Mouse (Mus musculus): ENCODE measurements at regions not wholly inside any gene's neighbourhood (a gene's known extent, or its start where the extent isn't known, plus 50 kb on each side); places are given as distances from the start of the nearest gene placed in this dataset.

DNA sequence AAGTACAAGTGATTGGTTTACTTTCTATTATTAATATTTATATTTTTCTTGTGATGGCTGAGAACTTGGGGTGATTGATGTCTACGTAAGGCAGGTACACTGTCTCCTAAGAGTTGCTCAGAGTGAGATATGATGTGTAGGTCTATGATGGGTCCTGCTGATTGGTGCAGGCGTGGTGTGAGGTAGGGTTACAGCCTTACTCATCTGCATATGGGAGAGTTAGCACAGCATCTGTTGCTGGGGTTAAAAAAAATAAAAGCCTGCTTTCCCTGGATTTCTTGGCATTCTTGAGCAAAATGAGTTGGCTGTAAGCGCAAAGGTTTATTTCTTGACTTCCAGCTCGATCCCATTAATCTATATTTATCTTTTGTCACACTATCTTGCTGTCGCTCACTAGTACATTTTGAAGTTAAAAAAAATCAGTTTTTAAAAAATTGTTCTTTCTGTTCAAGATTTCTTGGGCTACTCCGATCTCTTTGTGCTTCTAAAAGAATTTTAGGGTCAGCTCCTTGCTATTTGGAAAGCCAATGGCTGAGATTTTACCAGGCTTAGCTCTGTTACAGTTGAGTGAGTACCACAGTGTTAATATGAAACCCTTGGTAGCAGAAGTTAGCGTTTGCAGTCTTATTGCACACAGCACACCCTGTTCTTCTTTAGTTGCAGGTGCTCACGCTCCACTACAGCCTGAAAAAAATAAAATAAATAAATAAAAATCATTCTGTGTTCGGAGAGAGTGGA is 482.0 kb downstream of the Plekhb2 start:
- no peak for TF ChIP-seq CTCF (conservative IDR thresholded peaks at IDR 0.05; ENCODE audit: low read length)
- no peak for TF ChIP-seq POU5F1 (IDR thresholded peaks at IDR 0.05; ENCODE audit: borderline replicate concordance, low read length)
- no peak for TF ChIP-seq NANOG (IDR thresholded peaks at IDR 0.05; ENCODE audit: borderline replicate concordance, low read length)
- H3K36me3 ChIP-seq (ENCODE audit: insufficient read depth, low read length), result no peaks in the 10 kb centered on the region
- no peaks in the 10 kb centered on the region for H3K27me3 ChIP-seq (ENCODE audit: insufficient read depth, low read length)
- peaks cover 13% of the 10 kb centered on the region for H3K9me3 ChIP-seq (ENCODE audit: low read length)
- no peaks in the 10 kb centered on the region for H3K4me1 ChIP-seq (replicated peaks; ENCODE audit: low read depth, low read length)
- H3K4me3 ChIP-seq (replicated peaks; ENCODE audit: low read length), result no peak overlapping the region

DNA sequence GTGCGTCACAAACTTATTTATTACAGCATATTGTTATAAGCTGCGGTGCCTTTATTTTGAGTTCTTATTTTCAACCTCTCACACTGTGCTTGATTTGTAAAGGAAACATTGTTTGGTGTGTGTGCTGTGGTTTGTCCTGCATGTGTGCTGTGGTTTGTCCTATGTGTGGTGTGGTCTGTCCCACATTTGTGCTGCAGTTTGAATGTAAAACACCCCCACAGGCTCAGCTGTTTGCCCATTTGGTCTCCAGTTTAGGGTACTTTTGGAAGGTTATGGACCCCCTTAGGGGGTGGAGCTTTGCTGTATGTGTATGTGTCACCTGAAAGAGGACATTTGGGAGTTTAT is 482.5 kb downstream of the Plekhb2 start:
- peaks cover 13% of the 10 kb centered on the region for H3K9me3 ChIP-seq (ENCODE audit: low read length)
- H3K27me3 ChIP-seq (ENCODE audit: insufficient read depth, low read length), result no peaks in the 10 kb centered on the region
- H3K36me3 ChIP-seq (ENCODE audit: insufficient read depth, low read length), result no peaks in the 10 kb centered on the region
- TF ChIP-seq CTCF (conservative IDR thresholded peaks at IDR 0.05; ENCODE audit: low read length), result no peak
- no peak for TF ChIP-seq NANOG (IDR thresholded peaks at IDR 0.05; ENCODE audit: borderline replicate concordance, low read length)
- no peak for TF ChIP-seq POU5F1 (IDR thresholded peaks at IDR 0.05; ENCODE audit: borderline replicate concordance, low read length)
- H3K4me1 ChIP-seq (replicated peaks; ENCODE audit: low read depth, low read length), result no peaks in the 10 kb centered on the region
- no peak overlapping the region for H3K4me3 ChIP-seq (replicated peaks; ENCODE audit: low read length)

DNA sequence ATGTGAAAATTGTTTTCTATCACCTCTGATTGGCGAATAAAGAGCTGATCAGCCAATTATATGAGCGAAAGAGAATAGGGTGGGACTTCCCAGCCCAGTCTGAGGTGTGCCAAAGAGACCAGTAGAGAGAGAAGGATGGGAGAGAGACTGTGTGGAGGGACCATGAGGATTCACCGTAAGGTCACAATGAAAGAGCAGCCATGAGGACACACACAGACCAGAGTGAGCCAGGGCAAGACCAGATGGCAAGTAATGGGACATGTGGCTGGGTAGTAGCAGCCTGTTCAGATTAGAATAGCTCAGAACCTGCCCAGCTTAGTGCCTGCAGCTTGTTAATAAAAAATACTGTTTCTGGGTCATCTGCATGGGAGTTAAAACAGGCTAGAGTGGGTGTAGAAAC is 487.9 kb downstream of the Plekhb2 start:
- H3K9me3 ChIP-seq (ENCODE audit: low read length), result peaks cover 6% of the 10 kb centered on the region; the same call in 1 of the 2 replicates
- TF ChIP-seq POU5F1 (IDR thresholded peaks at IDR 0.05; ENCODE audit: borderline replicate concordance, low read length) (no peak), NANOG (IDR thresholded peaks at IDR 0.05; ENCODE audit: borderline replicate concordance, low read length) (no peak), CTCF (conservative IDR thresholded peaks at IDR 0.05; ENCODE audit: low read length) (no peak)
- H3K36me3 ChIP-seq (ENCODE audit: insufficient read depth, low read length), result no peaks in the 10 kb centered on the region
- H3K4me3 ChIP-seq (replicated peaks; ENCODE audit: low read length), result no peak overlapping the region
- no peaks in the 10 kb centered on the region for H3K4me1 ChIP-seq (replicated peaks; ENCODE audit: low read depth, low read length)
- no peaks in the 10 kb centered on the region for H3K27me3 ChIP-seq (ENCODE audit: insufficient read depth, low read length)

DNA sequence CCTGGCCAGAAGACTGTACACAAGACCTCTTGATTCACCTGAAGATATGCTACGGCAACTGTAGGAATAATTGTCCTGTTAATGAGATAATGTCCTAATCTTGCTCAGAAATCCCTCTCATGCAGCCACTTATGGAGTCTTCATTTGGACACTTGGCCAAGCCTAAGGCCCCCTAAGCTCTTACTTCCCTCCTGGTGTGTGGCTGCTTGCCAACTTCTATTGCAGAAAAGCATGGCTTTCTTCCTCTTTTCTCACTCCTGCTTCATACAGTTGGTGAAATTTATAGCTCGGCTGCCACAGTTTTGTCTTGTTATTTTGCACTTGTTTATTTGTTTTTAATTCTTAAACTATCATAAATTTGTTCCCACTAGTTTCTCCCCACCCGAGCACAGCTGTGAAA is 488.4 kb downstream of the Plekhb2 start:
- TF ChIP-seq CTCF (conservative IDR thresholded peaks at IDR 0.05; ENCODE audit: low read length), result no peak
- no peak for TF ChIP-seq NANOG (IDR thresholded peaks at IDR 0.05; ENCODE audit: borderline replicate concordance, low read length)
- no peak for TF ChIP-seq POU5F1 (IDR thresholded peaks at IDR 0.05; ENCODE audit: borderline replicate concordance, low read length)
- peaks cover 6% of the 10 kb centered on the region; the same call in 1 of the 2 replicates for H3K9me3 ChIP-seq (ENCODE audit: low read length)
- H3K4me1 ChIP-seq (replicated peaks; ENCODE audit: low read depth, low read length), result no peaks in the 10 kb centered on the region
- H3K27me3 ChIP-seq (ENCODE audit: insufficient read depth, low read length), result no peaks in the 10 kb centered on the region
- H3K4me3 ChIP-seq (replicated peaks; ENCODE audit: low read length), result no peak overlapping the region
- H3K36me3 ChIP-seq (ENCODE audit: insufficient read depth, low read length), result no peaks in the 10 kb centered on the region

DNA sequence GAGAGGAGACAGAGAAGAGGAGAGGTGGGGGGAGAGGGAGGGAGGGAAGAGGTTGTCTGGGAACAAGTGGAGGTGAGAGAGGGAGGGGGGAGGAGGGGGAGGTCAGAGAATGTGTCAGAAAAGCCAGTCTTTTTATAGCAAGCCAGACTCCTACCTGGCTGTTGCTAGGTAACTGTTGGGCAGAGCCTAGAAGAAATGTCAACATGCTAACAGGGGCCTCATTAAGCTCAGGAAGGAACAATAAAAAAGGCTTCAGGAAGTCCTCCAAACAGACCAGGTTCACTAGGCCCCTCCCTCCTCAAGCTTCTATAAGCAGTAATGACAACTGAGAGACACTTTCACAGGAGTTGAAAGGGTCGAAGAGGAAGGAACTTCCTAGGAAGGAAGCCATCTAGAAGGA is 494.8 kb downstream of the Plekhb2 start:
- H3K36me3 ChIP-seq (ENCODE audit: insufficient read depth, low read length), result no peaks in the 10 kb centered on the region
- H3K4me3 ChIP-seq (replicated peaks; ENCODE audit: low read length), result no peak overlapping the region
- TF ChIP-seq POU5F1 (IDR thresholded peaks at IDR 0.05; ENCODE audit: borderline replicate concordance, low read length), result no peak
- no peak for TF ChIP-seq NANOG (IDR thresholded peaks at IDR 0.05; ENCODE audit: borderline replicate concordance, low read length)
- no peak for TF ChIP-seq CTCF (conservative IDR thresholded peaks at IDR 0.05; ENCODE audit: low read length)
- H3K4me1 ChIP-seq (replicated peaks; ENCODE audit: low read depth, low read length), result no peaks in the 10 kb centered on the region
- no peaks in the 10 kb centered on the region for H3K27me3 ChIP-seq (ENCODE audit: insufficient read depth, low read length)
- peaks cover 10% of the 10 kb centered on the region for H3K9me3 ChIP-seq (ENCODE audit: low read length)

DNA sequence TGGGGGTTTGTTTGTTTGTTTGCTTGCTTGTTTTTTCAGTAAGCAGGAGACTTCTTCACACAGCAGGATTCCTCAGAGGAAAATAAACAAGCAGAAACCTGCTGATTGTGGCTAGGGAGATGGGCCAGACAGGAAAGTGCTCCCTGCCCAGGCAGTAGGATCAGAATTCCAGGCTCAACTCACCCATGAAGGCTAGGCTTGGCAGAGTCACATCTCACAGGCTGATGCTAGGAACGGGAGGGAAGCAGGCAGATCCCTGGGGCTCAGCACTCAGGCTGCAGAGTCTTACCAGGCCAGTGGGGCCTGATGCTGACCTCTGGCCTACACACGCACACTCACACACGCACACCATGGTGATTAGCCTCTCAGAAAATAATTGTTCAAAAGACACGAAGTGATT is 498.5 kb downstream of the Plekhb2 start:
- Histone ChIP-seq H3K4me3 (replicated peaks; ENCODE audit: low read length) (no peak overlapping the region), H3K27me3 (ENCODE audit: insufficient read depth, low read length) (no peaks in the 10 kb centered on the region), H3K9me3 (ENCODE audit: low read length) (peaks cover 4% of the 10 kb centered on the region), H3K4me1 (replicated peaks; ENCODE audit: low read depth, low read length) (no peaks in the 10 kb centered on the region), H3K36me3 (ENCODE audit: insufficient read depth, low read length) (no peaks in the 10 kb centered on the region)
- TF ChIP-seq NANOG (IDR thresholded peaks at IDR 0.05; ENCODE audit: borderline replicate concordance, low read length) (no peak), CTCF (conservative IDR thresholded peaks at IDR 0.05; ENCODE audit: low read length) (no peak), POU5F1 (IDR thresholded peaks at IDR 0.05; ENCODE audit: borderline replicate concordance, low read length) (no peak)

DNA sequence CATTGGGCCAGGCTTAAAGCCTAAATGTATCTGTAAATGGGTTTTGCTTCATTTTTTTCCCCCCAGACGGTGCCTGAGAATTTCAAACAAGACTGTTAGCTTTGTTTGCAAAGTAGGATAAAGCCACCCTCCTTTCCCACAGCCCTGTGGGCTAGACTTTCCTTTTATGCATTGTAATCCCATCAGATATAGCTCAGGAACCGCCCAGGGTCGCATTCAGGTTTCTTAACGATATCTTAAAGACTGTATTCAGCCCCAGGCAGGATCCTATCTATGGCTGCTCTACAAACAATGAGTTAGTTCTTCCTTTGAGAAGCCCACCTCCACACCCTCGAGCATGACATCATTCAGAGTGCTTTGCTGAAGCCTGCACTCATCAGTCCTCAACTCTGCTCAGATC is 509.2 kb downstream of the Plekhb2 start:
- no peak for TF ChIP-seq NANOG (IDR thresholded peaks at IDR 0.05; ENCODE audit: borderline replicate concordance, low read length)
- no peak for TF ChIP-seq POU5F1 (IDR thresholded peaks at IDR 0.05; ENCODE audit: borderline replicate concordance, low read length)
- no peak for TF ChIP-seq CTCF (conservative IDR thresholded peaks at IDR 0.05; ENCODE audit: low read length)
- Histone ChIP-seq H3K9me3 (ENCODE audit: low read length) (0 out of 2 replicates have a peak, but pooled peaks cover 4% of the 10 kb centered on the region), H3K4me1 (replicated peaks; ENCODE audit: low read depth, low read length) (no peaks in the 10 kb centered on the region), H3K4me3 (replicated peaks; ENCODE audit: low read length) (no peak overlapping the region), H3K27me3 (ENCODE audit: insufficient read depth, low read length) (no peaks in the 10 kb centered on the region), H3K36me3 (ENCODE audit: insufficient read depth, low read length) (no peaks in the 10 kb centered on the region)

GRCm38 (mm10) chr1:35361465-35361864 is 511.7 kb downstream of the Plekhb2 start:
- Histone ChIP-seq H3K4me1 (replicated peaks; ENCODE audit: low read depth, low read length) (no peaks in the 10 kb centered on the region), H3K36me3 (ENCODE audit: insufficient read depth, low read length) (no peaks in the 10 kb centered on the region), H3K27me3 (ENCODE audit: insufficient read depth, low read length) (no peaks in the 10 kb centered on the region), H3K9me3 (ENCODE audit: low read length) (0 out of 2 replicates have a peak, but pooled peaks cover 4% of the 10 kb centered on the region), H3K4me3 (replicated peaks; ENCODE audit: low read length) (no peak overlapping the region)
- TF ChIP-seq NANOG (IDR thresholded peaks at IDR 0.05; ENCODE audit: borderline replicate concordance, low read length) (no peak), CTCF (conservative IDR thresholded peaks at IDR 0.05; ENCODE audit: low read length) (no peak)

- Histone ChIP-seq H3K27me3 (ENCODE audit: insufficient read depth, low read length) (no peaks in the 10 kb centered on the region), H3K9me3 (ENCODE audit: low read length) (no peaks in the 10 kb centered on the region), H3K36me3 (ENCODE audit: insufficient read depth, low read length) (no peaks in the 10 kb centered on the region), H3K4me1 (replicated peaks; ENCODE audit: low read depth, low read length) (no peaks in the 10 kb centered on the region), H3K4me3 (replicated peaks; ENCODE audit: low read length) (no peak overlapping the region)
- no peak for TF ChIP-seq POU5F1 (IDR thresholded peaks at IDR 0.05; ENCODE audit: borderline replicate concordance, low read length)
- no peak for TF ChIP-seq CTCF (conservative IDR thresholded peaks at IDR 0.05; ENCODE audit: low read length)
- TF ChIP-seq NANOG (IDR thresholded peaks at IDR 0.05; ENCODE audit: borderline replicate concordance, low read length), result no peak
Observed at GRCm38 (mm10) chr1:35362836-35363235, 513.1 kb downstream of the Plekhb2 start.

All from E14TG2a.4 (cell line).